Mouse (Mus musculus) kidney, postnatal 4 days (tissue): ENCODE data around the gene Stn1.
"Not testable (repeated sequence)": the region's sequence is repeated elsewhere in the genome, so short reads cannot be mapped to it uniquely, and the experiment has no call there.

Experiments
- DNase-seq, 2 experiments: peaks; one replicate each; pipeline ENCODE4 v3.0.0; 2021; ENCODE audit warnings: mixed read lengths in 2 of 2

The Stn1 gene

DNA sequence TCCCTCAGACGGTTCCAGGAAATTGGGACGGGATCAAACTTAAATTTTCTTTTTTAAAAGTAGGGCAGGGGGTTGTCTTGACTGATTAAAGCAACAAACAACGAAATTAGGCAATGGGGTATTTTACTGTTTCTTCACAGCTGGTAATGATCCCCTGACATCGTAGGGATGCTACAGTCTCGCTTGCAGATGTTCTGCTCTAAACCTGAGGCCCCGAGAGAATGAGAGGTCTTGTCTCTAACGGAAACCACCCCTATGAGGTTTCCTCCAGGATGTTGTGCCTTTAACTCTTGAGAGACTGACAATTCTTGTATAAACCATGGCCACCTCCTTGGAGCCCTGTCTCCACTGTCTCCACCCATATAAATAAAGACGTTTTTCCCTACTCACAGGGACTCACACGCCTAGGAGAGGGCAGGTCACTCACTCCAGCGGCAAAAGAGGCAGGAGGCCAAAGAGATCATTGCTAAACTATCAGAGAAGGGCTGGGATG, at the start of gene Stn1:
Gene Stn1 (minus strand): TSS at position 208 of the 493 bp plus-strand sequence.
- no peak for DNase-seq

DNA sequence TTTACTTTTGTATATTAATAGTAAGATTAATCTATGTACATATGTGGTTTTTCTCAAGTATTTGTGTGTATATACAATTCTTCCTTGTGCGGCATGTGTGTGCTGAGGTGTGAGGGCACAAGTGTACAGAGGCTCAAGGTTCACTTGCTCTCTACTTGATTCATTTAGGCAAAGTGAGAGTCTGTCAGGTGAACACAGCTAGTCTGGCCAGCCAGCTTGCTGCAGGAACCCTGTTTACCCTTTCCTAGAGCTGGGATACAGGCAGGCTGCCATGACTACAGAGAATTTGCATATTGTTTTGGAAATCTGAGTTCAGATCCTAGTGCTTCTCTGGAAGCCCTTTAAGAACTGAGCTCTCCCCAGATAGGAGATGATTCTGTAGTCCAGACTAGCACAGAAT, 49.7 kb upstream of the Stn1 start:
- no peak for DNase-seq

DNA sequence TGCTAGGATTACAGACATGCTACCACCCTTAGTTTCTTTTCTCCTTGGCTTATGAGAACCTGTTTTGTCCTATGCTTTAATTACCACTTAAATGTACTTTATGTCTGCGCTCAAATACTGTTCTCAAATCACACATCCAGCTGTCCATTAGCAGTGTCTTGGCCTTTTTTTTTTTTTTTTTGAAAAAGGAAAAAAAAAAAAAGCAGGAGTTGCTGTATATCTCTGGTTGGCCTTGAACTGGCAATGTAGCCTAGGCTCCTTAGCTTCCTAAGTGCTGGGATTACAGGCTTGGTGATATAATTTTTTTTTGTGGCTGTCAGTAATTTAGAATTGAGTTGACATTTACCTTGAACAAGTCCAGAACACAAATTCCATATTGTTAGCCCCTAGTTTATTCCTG, 48.5 kb upstream of the Stn1 start:
- no peak for DNase-seq

DNA sequence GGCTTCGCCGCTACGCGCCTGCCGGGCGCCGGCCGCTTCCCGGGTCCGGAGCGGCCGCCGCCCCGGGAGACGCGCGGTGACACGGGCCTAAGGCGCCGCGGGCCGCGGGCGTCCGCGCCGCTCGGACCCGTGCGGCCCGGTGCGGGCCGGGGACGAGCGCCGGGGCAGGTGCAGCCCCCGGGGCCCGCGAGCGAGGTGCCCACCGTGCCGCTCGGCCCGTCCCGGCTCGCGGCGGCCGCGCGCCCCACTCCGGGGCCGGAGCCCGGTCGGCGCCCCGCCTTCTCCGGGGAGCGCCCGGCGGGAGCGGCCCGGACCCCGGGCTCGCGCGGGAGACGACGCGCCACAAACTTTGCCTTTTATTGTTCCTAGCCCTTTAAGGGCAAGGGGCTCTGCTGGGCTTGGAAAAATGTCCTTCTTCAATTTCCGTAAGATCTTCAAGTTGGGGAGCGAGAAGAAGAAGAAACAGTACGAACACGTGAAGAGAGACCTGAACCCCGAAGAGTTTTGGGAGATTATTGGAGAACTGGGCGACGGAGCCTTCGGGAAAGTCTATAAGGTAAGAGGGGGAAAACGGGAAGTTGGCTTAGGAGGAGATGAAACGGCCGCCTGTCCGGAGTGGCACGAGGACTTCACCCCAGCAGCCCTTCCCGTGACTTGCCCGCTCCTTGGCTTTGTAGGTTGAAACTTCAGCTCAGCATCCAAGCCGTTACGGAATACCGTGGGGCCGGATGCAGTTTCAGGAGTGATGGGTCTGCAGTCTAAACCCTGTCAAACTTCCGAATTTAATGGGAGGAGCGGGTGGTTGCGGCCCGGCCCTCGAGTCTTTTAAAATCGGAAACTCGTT, 42.7 kb upstream of the Stn1 start:
- peak; percentile 46 to 62 for DNase-seq

DNA sequence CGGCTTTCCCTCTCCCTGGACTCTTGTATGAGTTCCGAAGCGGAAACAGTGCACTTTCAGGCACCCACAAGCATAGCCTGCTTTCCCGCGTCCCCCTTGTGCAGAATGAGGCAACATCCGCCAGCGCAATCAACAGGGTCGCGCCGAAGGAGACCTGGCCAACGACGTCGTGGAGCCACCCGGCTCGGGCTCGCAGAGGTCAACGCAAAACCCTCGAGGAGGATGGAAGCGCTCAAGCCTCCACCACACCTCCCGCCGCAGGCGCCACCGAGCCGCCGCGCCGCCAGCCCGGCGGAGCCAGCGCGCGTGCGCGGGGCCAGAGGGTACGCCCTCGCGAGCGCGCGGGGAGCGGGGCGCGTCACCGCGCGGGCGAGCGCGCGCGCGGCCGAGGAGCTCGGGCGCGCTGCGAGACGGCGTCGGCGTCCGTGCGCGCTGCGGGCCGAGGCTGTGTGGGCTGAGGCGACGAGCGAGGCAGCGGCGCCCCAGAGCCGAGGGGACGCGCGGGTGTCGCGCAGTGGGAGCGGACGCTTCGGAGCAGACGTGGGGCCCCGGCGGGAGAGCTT, 42.0 kb upstream of the Stn1 start, which contains the start of gene Slk:
Gene Slk (plus strand): TSS at position 454 of the 563 bp plus-strand sequence.
- peak; percentile 84 to 92 for DNase-seq

DNA sequence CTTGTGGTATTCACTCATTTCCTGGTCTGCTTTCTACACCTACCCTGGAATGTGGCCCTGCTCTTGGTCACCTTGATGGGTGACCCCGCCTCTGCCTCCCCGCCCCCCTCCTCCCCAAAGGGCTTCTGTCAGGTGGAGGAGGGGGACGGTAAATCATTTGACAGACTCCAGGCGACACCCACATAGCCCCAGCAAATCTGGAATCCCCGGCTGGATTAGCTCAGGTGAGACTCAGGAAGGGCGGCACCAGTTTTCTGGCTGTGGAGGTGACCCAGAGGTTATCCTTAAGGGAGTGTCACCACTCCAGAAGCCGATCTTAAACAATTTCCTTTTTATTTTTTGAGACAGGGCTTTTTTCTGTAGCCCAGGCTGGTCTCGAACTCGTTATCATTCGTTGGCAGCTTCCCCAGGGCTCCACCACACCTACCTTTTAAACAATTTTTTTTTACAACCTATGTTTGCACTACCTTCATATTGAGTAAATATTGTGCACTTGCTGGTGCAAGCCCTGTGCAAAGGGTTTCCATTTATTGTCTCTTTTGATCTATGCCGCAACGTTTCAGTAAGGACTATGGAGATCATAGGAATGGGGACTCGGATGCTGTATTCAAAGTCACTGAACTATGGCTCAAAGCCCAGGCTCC, 41.4 kb upstream of the Stn1 start:
- peak; percentile 37 to 62 for DNase-seq

DNA sequence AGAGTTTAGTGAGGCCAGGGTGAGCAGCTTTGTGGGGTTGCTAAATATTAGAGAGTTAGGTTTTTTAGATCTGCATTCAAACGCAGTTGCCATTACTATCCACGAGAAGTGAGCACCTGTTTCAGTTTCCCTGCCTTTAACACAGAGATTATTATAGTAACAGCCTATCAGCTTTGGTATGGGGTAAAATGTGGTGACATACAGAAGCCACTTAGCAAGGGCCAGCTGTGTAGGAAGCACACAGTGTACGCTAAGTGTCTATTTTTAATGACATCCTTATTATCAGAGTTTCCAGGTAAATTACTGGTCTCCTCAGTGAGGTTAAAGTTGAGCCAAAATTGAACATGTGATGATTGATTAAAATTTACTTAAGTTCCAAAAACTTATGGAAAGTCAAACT, 36.4 kb upstream of the Stn1 start:
- no peak for DNase-seq

DNA sequence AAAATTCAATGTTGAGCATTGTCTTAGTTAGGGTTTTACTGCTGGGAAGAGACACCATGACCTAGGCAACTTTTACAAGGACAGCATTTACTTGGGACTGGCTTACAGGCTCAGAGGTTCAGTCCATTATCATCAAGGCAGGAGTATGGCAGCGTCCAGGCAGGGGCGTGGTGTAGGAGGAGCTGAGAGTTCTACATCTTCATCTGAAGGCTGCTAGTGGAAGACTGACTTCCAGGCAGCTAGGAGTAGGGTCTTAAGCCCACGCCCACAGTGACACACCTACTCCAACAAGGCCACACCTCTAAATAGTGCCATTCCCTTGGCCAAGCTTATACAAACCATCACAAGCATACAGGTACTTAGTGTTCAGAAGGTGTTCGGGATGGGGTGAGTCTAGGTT, 34.7 kb upstream of the Stn1 start:
- DNase-seq = not testable (repeated sequence)

DNA sequence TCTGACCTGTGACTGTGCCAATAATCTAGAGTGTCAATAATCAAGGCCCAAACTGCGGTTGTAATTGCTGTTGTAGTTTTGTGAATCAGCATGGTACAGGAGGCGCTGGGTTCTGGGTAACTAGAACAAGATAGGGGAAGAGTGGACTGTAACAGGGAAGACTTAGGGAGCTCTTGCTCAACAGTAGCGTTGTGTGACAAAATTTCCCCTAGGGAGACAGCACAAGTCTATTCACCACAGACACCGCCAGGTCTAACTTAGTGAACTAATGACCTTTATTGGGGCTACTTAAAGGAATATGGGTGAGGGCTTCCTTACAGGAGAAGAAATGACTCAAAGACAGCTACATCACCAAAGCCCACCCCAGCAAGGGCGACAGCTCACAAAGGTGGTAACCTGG, 32.7 kb upstream of the Stn1 start:
- no peak for DNase-seq

DNA sequence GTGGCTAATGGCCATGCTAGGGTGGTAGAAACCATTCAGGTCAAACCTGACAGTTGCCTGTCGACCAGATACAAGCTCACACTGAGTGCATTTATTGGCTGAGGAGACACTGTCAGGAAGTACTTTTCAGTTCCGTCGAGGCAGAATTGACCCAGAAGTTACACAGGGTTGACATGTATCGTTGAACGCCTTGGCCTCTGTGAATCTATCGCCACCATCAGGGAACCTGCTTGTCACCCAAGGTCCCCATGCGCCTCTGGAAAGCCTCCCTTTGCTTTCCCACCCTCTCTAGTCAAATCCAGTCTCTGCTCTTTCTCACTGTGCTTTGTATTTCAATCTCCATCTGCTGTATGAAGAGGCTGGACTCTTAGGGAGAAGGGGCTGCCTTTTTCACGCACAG, 28.7 kb upstream of the Stn1 start:
- no peak for DNase-seq

DNA sequence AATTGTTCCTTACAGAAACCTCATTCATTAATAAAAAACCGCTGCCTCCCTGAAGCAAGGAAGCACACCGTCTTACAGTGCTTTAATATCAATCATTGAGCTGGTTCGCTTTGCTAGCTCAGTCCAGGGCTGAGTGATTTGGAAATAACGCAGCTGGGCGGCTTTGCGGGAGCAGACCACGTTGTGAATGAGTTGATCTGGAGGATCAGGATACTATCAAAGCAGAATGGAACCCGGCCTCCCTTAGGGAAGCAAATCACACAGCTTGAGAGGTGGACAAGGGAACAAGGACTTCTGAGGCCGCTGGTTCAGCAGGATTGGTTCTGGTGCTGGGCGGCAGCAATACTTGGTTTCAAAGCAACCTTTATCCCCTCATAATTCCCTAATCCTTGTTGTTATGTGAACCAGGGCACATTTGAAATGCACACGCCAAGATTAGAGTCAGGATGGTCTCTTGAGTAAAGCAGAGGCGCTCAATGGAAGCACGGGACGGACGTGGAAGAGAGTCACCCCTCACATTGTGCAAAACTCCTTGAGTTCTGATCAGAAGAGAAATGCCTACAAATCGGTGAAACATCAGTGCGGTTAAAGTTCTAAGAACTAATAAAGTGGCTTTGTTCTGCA, 27.8 kb upstream of the Stn1 start:
- peak; percentile 21 to 34 for DNase-seq

DNA sequence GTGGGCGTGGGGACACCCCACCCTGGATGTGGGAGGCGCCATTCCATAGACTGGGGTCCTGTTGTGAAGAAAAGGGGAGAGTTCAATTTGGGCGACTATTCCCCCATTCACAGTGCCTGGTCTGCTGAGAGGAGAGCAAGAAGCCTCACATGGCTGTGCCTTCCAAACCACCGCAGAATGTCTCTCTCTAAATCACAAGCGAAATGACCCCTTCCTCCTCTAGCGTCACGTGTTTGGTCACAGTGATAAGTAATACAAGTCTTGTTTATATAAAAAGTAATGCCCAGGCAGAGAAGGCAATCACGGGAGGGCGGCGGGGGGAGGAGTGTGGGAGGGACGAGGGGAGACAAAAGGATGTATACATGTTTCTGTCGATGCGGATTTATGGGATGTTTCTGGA, 26.4 kb upstream of the Stn1 start:
- DNase-seq = no peak

DNA sequence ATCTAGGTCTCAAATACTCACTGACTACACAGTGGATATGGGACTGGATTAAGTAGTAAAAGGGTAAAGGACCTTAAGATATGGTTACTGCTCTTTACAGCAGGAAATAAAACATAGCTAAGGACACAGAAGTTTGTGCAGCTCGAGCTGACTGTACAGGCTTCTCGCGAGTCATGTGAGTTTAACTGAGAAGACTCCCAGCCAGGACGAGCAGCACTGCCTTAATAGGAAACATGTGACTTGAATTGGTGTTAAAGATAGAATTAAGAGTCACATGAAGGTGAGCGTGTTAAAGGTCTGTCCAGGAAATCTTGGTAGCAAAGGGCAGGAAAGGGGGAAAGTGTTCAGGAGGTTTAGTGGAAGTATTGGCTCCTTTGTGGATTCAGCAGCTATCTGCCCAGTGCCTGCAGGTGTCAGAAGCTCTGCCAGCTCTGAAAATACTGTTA, 24.7 kb upstream of the Stn1 start:
- peak in 1 of 2 experiments; percentile 26 for DNase-seq

DNA sequence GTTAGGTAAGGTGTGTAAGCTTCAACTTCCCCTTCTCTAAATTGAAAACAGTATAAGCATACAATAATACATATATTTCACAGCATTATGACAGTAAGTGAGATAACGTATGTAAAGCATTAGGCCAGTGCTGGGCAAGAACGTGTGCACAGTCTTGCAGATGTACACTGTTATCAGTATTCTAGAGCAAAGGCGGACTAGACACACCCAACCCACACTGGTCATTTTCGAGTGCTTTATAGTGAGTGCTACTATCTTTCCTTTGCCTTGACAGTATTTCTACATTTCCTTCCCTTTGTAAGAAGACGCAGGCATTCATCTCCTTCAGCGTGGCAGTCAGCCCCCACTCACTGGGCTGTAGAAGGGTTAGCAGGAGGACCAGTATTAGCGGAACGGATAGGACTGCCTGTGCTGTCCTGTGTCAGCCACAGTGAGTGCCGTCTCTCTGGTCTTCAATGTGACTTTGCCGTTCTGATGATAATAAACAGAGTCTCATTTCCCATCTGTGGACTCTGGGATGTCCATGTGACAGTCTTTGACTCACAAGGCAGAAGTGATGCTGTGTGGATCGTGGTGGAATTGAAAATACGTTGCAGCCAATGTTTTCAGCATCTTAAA, 23.3 kb upstream of the Stn1 start:
- DNase-seq = no peak

DNA sequence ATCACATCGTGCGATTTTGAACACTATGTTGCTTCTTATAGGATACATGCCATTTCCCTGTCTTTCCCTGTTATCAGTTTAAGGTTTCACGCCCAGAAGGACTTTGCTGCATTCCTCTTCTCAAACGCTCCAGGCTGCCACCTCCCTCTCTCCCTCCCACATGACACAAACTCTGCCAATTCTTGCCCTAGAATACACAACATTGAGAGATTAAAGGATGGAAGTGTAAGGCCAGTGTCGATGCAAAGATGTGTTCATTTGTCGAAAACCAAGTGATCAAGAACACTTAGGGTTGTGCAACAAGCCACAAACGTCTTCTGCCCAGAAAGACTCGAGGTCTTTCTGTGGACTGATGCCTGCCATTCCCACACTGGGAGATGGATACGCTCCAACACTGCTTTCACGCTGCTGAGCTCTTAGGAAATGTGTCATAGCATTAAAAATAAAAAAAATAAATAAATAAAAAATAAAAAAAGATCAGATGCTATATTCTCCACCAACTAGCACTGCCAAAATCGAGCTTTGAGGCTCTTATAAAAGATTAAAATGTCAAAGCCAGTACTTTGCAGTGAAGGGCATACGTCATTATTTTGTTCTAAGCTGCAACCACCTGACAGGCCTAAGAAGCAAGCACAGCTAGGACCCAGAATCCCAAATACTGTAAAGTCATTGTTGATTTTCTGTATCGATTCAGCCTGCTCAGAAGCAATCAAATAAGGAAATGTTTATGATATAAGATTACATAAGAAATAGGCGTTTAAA, 22.6 kb upstream of the Stn1 start:
- no peak for DNase-seq

DNA sequence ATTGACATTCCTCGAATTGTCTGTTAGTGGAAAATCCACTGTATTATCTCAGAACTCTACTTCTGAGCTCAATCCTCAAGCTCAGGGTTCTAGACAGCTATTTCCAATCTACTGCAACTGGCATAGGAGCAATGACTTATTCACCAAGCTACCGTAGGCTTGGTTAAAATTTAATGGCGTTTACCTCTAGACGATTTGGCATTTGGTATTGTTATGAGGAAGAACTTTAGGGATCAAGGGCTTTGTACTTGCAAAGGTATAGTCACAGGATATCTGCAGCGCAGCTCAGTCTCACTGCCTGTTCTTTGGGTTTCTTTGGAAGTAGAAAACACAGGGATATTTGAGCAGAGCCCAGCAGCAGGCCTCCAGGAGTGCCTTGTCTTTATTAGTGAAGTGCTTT, 21.8 kb upstream of the Stn1 start:
- DNase-seq = no peak

DNA sequence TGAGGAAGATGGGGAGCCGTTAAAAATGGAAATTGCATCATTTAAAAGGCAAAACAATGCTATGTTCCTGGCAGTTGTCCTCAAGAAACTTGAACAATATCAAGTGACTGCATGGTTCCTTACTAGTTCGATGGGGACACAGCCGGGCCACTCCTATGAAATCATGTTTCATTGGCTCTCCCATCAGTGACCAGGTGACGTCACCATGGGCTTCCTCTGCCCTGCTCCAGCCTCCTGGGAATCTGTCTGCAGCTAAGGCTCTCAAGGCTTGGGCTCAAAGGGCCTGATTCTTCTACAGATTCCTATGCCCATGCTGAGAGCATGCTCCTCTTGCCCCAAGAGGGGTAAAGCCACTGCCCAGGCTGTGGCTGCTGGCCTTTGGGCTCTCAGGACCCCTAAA, 12.3 kb upstream of the Stn1 start:
- DNase-seq = no peak

DNA sequence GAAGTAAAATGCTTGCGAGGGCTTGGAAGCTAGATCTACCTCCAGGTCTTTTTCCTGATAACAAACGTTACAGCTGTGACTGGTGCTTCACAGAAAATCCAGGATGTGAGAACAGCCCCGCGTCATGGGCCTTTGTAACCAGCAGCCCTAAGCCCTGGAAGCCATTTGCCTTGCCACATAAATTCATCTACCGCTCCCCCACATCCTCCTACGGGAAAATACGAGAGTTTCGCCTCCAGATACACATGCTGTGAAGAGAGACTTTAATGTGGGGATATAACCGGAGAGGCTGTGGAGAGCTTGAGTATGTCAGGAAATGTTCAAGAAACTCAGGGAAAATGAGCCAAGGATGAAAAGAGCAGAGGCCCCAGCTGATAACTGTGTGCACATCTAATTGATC, 11.9 kb upstream of the Stn1 start:
- peak in 1 of 2 experiments; percentile 29 for DNase-seq

DNA sequence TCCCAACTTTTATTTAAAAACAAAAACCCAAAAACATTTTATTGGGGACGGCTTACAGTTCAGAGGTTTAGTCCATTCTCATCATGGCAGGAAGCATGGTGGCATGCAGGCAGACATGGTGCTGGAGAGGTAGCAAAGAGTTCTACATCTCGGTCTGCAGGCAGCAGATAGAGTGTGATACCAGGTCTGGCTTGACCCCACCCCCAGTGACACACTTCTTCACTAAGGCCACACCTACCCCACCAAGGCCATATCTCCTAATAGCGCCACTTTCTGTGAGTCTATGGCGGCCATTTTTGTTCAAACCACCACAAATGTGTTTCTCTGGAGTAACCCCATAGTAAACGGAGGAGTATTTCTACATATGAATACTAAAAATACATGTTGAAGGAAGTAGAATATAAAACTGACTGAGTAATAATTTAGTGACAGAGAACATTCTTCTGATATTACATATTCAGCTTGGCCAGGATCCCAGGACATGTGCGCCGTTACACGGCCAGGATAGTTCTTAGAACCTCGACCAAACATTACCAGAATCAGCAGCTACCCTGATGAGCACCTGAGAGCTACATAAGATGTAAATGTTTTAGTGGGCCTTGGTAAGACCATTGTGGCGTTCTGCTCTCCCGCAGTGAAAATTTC, 11.2 kb upstream of the Stn1 start:
- peak in 1 of 2 experiments; percentile 35 for DNase-seq

DNA sequence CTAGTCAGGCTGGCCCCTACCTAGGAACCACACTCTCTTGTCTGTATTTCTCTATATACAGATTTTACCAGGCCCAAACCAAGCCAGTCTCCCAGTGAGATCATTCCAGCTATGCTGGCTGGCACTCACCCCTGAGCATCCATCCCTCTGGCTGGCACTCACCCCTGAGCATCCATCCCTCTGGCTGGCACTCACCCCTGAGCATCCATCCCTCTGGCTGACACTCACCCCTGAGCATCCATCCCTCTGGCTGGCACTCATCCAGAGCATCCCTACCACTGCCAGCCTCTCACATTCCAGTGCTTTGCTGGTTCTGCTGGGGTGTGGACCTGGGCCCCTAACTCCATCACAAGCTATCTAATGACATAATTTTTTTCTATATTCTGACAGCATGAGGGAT, 8.2 kb upstream of the Stn1 start:
- no peak for DNase-seq

DNA sequence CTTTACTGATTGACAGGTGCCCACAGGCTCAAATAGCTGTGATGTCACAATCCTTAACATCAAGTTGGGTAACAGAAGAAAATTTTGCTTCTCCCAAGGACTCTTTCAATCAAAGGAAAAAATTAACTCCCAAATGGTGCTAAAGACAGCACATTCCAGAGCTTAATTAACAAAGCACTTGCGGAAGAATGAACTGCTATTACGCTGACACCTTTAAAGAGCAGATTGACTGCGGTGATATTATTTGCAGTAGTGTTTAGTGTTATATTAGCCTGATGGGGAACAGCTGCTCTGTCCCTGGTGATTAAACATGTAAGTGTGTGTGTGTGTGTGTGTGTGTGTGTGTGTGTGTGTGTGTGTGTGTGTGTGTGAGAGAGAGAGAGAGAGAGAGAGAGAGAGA, 7.7 kb upstream of the Stn1 start:
- DNase-seq = peak in 1 of 2 experiments; percentile 35
